Mouse (Mus musculus) intestine, embryonic 15.5 days (tissue): Measurements from ENCODE around the gene 2310033P09Rik. TPM values are rescaled to one million over a fixed set of nuclear protein-coding genes. Genes with fewer than 3 reads are reported as not detected.

ENCODE experiments used
- ATAC-seq: fragments of 200-750 bp; cut with Nextera tagmentation; 2 replicates; pipeline ENCODE4 v1.8.0; 2017; ENCODE audit warnings: moderate TSS enrichment, moderate library complexity
- H3K27ac ChIP-seq: fragments of 300-500 bp; sonication (generic); 2 replicates; pipeline ENCODE4 v1.5.1; 2015; ENCODE audit warnings: mild to moderate bottlenecking, inconsistent platforms
- H3K27me3 ChIP-seq: fragments of 300-500 bp; sonication (generic); replicated peaks from 2 replicates; pipeline ENCODE4 v1.6.1; 2015; ENCODE audit warnings: inconsistent platforms
- H3K36me3 ChIP-seq: fragments of 300-500 bp; sonication (generic); 2 replicates; pipeline ENCODE4 v1.6.1; 2015; ENCODE audit warnings: inconsistent platforms
- H3K4me1 ChIP-seq: fragments of 300-500 bp; sonication (generic); replicated peaks from 2 replicates; pipeline ENCODE4 v1.6.1; 2015; ENCODE audit warnings: inconsistent platforms
- H3K4me2 ChIP-seq: fragments of 300-500 bp; sonication (generic); replicated peaks from 2 replicates; pipeline ENCODE4 v1.6.1; 2015; ENCODE audit warnings: mild to moderate bottlenecking, inconsistent platforms
- H3K4me3 ChIP-seq: fragments of 300-500 bp; sonication (generic); replicated peaks from 2 replicates; pipeline ENCODE4 v1.5.1; 2015; ENCODE audit warnings: inconsistent platforms
- H3K9ac ChIP-seq: fragments of 300-500 bp; sonication (generic); 2 replicates; pipeline ENCODE4 v1.6.1; 2015; ENCODE audit warnings: inconsistent platforms
- H3K9me3 ChIP-seq: fragments of 300-500 bp; sonication (generic); 2 replicates; pipeline ENCODE4 v1.6.1; 2016; ENCODE audit warnings: inconsistent platforms
- WGBS: fragments of 180-500 bp; shearing (Covaris S2); methylation state at CpG from one replicate; pipeline ENCODE4 v1.1.7; 2015; 5-methylcytosine and 5-hydroxymethylcytosine counted together
- polyA plus RNA-seq: library from polyadenylated mRNA; unstranded; fragments of >200 nt; fragmentation: Nextera tagmentation; extraction: Ambion mirVana; gene quantifications from 2 replicates; pipeline ENCODE4 v1.2.1, GENCODE M21; 2015

Gene 2310033P09Rik
- 29.1 and 30.2 TPM in 2 replicates for polyA plus RNA-seq

DNA sequence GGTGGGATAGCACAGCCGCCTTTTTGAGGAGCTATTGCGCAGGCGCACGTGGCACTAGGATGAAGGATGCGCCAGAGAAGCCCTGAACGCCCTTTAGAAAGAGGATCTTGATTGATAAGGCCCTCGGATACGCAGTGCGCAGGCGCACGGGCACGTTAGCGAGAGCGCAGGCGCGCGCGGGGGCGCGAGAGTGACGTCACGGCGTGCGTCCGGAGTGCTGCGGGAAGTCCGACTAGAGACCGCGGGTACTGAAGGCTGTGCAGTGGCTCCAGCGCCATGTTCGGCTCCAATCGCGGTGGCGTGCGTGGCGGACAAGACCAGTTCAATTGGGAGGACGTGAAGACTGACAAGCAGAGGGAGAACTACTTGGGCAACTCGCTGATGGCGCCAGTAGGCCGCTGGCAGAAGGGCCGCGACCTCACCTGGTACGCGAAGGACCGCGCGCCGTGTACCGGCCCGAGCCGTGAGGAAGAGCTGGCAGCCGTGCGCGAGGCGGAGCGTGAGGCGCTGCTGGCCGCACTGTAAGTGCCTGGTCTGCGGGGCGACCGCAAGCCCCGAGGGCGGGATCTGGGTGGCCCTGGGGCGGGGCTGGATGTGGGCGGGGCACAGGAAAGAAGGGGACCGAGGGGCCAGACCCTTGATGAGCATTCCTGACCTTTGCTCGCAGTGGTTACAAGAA lies at the start of gene 2310033P09Rik:
Gene 2310033P09Rik (plus strand): TSS at position 169 of the 679 bp plus-strand sequence.
- Histone ChIP-seq H3K36me3 (peaks cover 37% of the 10 kb centered on the region), H3K4me2 (peak within 1 kb of the TSS; percentile 80), H3K4me3 (peak within 1 kb of the TSS; percentile 93), H3K9me3 (no peaks in the 10 kb centered on the region), H3K27me3 (no peaks in the 10 kb centered on the region), H3K4me1 (peaks cover 32% of the 10 kb centered on the region), H3K9ac (peak within 1 kb of the TSS; percentile 93), H3K27ac (peak within 1 kb of the TSS; percentile 96)
- under 1% methylated on average over 67 of the region's 67 CpGs for WGBS
- peak; percentile 89 for ATAC-seq

DNA sequence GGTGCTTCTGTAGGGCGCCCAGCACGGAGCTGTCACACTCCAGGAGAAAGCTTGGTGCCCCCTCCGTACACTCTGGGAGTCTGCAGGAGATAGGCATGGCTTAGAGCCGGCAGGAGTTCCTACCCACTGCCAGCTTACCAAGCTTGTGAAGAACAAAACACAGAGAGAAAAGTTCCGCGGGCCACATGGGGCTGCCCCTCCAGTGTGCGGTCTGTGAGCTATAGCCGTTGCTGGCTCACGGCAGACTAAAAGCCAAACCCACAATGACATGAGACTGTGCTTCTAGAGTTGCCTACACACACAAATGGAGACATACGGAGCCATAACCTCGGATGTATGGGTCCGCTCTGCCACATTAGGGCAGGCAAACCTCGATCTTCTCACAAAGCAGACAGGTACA lies 49.0 kb upstream of the 2310033P09Rik start:
- no peak overlapping the region for H3K4me2 ChIP-seq
- 91% methylated on average over 13 of the region's 13 CpGs for WGBS
- H3K27ac ChIP-seq, result no peak overlapping the region
- H3K4me3 ChIP-seq, result no peak overlapping the region
- no peaks in the 10 kb centered on the region for H3K27me3 ChIP-seq
- no peaks in the 10 kb centered on the region; the same call in 1 of the 2 replicates for H3K36me3 ChIP-seq
- peaks cover 8% of the 10 kb centered on the region; the same call in 1 of the 2 replicates for H3K4me1 ChIP-seq
- ATAC-seq, result no peak
- H3K9ac ChIP-seq, result no peak overlapping the region
- H3K9me3 ChIP-seq, result no peaks in the 10 kb centered on the region

- no peaks in the 10 kb centered on the region; the same call in 1 of the 2 replicates for H3K36me3 ChIP-seq
- no peaks in the 10 kb centered on the region for H3K9me3 ChIP-seq
- WGBS, result 89% methylated on average over 4 of the region's 4 CpGs
- H3K27me3 ChIP-seq, result no peaks in the 10 kb centered on the region
- no peak overlapping the region for H3K4me2 ChIP-seq
- peaks cover 12% of the 10 kb centered on the region; the same call in 1 of the 2 replicates for H3K4me1 ChIP-seq
- H3K27ac ChIP-seq, result no peak overlapping the region
- no peak overlapping the region for H3K9ac ChIP-seq
- no peak for ATAC-seq
- H3K4me3 ChIP-seq, result no peak overlapping the region
These were observed 48.6 kb upstream of the 2310033P09Rik start for GRCm38 (mm10) chr11:59159558-59159957.

DNA sequence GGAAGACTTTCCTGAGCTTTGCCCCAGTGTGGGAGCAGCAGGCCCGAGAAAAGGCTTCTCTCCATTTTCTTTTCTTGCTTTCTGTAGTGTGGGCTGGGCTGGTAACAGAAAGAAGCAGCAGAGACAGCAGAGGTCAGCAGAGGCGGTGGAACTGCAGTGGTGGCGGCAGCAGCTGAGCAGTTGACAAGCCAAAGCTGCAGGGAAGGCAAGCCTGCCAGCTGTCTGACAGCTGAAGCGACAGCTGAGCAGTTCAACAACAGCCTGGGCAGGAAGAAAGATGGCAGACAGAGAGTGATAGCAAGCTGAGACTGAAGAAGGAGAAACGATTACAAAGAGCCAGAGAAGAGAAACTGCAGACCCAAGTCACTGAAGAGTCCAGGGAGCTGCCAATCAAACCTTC lies 46.7 kb upstream of the 2310033P09Rik start:
- no peak for ATAC-seq
- Histone ChIP-seq H3K27me3 (no peaks in the 10 kb centered on the region), H3K4me2 (no peak overlapping the region), H3K36me3 (no peaks in the 10 kb centered on the region; the same call in 1 of the 2 replicates), H3K4me3 (no peak overlapping the region), H3K9me3 (no peaks in the 10 kb centered on the region), H3K9ac (no peak overlapping the region), H3K27ac (no peak overlapping the region), H3K4me1 (peaks cover 12% of the 10 kb centered on the region; the same call in 1 of the 2 replicates)
- WGBS, result 67% methylated on average over 5 of the region's 5 CpGs

DNA sequence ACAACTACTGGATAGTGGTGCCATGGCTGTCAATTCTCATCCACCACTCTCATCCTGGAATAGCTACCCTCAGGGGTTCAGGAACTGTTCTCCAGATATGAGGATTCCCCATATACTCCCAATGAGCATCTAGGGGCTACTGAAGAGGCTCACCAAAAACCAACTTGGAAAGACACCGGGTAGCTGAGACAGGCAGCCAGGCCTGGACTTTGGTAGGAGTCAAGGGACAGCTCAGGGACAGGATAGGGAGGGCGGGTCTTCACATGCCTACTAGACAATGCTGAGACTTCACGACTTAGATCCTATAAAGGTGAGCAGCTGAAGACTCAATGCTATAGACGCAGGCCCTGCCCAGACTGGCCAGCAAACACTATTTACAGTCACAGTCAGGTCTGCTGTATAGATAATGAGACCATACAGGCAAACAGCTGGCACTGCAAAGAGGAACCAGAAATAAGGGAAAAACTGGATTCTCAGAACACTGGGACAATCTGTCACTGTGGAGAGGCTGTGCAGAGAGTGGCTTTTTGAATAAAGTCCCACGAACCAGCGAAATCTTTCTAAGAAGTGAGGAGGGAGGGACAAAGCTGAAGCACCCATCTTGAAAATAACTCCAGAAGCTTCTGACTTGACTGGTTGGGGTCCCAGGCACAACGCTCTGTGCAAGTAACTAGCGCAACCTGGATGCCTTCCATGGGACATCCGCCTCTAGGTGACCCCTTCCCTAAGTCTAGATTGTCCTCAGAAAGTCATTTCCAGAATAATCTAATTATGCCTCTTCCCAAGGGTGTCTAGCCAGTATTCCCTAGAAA lies 45.5 kb upstream of the 2310033P09Rik start:
- 53% methylated on average over 9 of the region's 9 CpGs for WGBS
- peak overlapping the region; percentile 14 for H3K9ac ChIP-seq
- peak overlapping the region; percentile 73 for H3K4me3 ChIP-seq
- H3K9me3 ChIP-seq, result no peaks in the 10 kb centered on the region
- peak overlapping the region; percentile 70 for H3K4me2 ChIP-seq
- H3K4me1 ChIP-seq, result peaks cover 12% of the 10 kb centered on the region; the same call in 1 of the 2 replicates
- H3K27me3 ChIP-seq, result no peaks in the 10 kb centered on the region
- H3K36me3 ChIP-seq, result no peaks in the 10 kb centered on the region
- ATAC-seq, result no peak; the same call in 1 of the 2 replicates
- peak overlapping the region; percentile 66 for H3K27ac ChIP-seq

DNA sequence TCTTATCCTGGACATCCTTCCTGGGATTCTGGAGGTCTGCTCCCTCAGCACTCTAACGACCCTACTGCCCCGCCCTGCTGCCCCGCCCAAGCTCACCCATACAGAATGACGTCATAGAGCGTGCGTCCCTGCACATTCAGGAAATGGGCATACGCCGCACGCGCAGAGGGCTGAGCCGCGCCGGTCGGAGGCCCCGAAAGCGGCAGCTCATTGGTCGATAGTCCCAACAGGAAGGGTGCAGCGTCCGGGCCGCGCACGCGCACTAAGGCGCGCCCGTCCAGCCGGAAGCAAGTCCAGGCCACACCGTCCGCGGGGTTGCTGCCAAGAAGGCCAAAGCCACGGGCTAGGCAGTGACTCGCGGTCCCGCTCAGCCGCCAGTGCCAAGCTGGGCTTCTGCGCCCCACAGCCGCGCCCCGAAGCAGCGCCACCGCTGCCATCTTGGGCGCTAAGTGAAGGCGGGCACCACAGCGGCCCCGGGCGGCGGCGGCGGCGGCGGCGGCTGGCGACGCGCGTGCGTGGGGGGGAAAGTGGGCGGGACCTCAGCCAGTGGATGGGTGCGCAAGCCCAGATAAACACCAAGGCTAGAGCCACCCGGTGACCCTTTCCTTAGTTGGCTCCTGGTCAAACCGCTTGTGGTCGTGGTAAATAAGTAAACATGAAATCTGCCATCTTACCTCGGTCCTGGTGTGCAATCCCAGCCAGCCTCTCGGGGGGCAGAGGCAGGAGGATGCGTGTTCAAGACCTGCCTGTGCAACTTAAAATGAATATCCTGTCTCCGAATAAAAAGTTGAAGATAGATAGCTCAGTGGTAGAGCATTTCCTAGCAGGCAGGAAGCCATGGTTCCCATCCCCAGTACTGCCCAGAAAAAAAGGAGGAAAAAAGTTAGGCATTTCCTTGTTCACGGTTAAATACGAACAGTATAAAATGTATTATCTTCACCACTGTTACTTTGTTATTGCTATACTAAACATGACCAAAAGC lies 44.6 kb upstream of the 2310033P09Rik start, which contains the start of gene Iba57:
Gene Iba57 (minus strand): TSS at position 485 of the 982 bp plus-strand sequence.
- H3K4me3 ChIP-seq, result peak within 1 kb of the TSS; percentile 73
- H3K9me3 ChIP-seq, result no peaks in the 10 kb centered on the region
- WGBS, result 2% methylated on average over 68 of the region's 68 CpGs
- ATAC-seq, result peak; percentile 99
- no peaks in the 10 kb centered on the region for H3K27me3 ChIP-seq
- peak within 1 kb of the TSS; percentile 70 for H3K4me2 ChIP-seq
- H3K36me3 ChIP-seq, result no peaks in the 10 kb centered on the region
- peaks cover 12% of the 10 kb centered on the region; the same call in 1 of the 2 replicates for H3K4me1 ChIP-seq
- H3K27ac ChIP-seq, result peak within 1 kb of the TSS; percentile 99
- H3K9ac ChIP-seq, result peak within 1 kb of the TSS; percentile 97

GRCm38 (mm10) chr11:59164384-59164783 lies 43.7 kb upstream of the 2310033P09Rik start:
- no peaks in the 10 kb centered on the region for H3K36me3 ChIP-seq
- no peak overlapping the region for H3K27ac ChIP-seq
- no peak overlapping the region for H3K9ac ChIP-seq
- WGBS, result 77% methylated on average over 9 of the region's 9 CpGs
- peaks cover 12% of the 10 kb centered on the region; the same call in 1 of the 2 replicates for H3K4me1 ChIP-seq
- no peaks in the 10 kb centered on the region for H3K9me3 ChIP-seq
- no peaks in the 10 kb centered on the region for H3K27me3 ChIP-seq
- H3K4me2 ChIP-seq, result peak overlapping the region; percentile 70
- no peak for ATAC-seq
- no peak overlapping the region for H3K4me3 ChIP-seq

DNA sequence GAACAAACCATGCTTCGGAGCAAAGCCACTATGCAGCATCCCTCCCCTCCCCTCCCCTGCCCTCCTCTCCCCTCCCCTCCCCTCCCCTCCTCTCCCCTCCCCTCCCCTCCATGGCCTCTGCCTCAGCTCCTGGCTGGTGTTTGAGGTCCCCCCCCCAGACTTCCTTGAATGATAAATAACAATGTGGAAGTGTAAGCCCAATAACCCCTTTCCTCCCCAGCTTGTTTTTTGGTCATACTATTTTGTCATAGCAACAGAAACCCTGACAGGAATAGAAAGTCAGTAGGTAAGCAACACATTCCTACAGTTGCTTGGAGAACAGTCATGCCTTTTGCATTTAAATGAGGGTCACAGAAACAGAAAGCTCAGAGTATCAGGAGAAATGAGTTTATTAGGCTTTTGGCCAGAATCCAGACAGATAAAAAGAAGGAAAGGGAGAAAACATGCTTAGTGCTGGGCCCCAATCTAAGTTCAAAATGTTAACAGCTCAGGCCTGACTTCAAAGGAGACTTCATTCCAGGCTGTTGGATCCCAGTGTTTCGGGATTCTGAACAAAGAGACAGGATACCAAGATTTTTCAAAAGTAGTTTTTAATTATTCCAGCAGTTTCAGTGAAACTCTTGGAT lies 42.4 kb upstream of the 2310033P09Rik start:
- Histone ChIP-seq H3K4me3 (no peak overlapping the region), H3K27me3 (no peaks in the 10 kb centered on the region), H3K36me3 (no peaks in the 10 kb centered on the region), H3K9ac (no peak overlapping the region), H3K4me2 (no peak overlapping the region), H3K9me3 (no peaks in the 10 kb centered on the region), H3K4me1 (peaks cover 12% of the 10 kb centered on the region; the same call in 1 of the 2 replicates), H3K27ac (no peak overlapping the region)
- WGBS, result 66% methylated on average over 2 of the region's 2 CpGs
- no peak for ATAC-seq

DNA sequence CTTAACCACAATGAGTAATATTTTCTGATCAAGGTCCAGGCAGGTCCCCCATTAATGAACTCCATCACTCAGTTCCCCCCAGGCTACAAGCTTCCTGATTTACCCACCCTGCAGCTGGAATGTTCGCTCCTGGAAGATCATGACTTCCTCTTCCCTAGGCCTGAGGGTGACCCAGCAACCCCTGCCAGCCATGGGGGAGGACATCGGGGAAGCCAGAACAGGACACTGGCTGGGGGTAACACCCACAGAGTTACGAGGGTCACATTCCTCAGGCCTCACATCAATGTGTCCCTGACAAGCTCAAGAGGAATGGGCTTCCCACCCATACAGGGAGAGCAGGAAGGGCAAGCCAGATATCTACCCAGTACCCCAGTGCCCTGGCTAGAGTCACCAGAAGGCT lies 38.3 kb upstream of the 2310033P09Rik start:
- no peaks in the 10 kb centered on the region for H3K36me3 ChIP-seq
- no peak for ATAC-seq
- no peak overlapping the region for H3K4me3 ChIP-seq
- no peak overlapping the region for H3K4me2 ChIP-seq
- no peak overlapping the region for H3K9ac ChIP-seq
- H3K9me3 ChIP-seq, result no peaks in the 10 kb centered on the region
- H3K4me1 ChIP-seq, result no peaks in the 10 kb centered on the region
- 53% methylated on average over 3 of the region's 3 CpGs for WGBS
- H3K27me3 ChIP-seq, result peaks cover 6% of the 10 kb centered on the region
- no peak overlapping the region for H3K27ac ChIP-seq

DNA sequence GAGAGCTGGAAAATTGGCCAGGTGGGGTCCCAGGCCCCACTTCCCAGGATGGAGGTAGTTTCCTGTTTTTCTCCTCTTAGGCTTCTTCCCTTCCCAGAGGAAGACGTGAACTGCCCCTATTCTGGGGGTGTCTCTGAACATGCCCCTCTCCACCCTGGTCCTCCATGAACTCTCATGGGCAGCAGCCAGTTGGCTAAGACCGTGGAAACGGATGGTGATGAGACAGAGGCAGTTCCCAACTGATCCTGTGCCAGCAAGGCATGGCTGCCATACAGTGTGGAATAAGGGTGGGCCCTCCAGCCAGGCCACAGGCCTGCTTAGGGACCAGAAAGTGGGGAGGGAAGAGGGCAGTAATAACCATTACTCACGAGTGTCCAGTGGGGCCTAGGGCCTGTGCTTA lies 37.6 kb upstream of the 2310033P09Rik start:
- peaks cover 14% of the 10 kb centered on the region for H3K27me3 ChIP-seq
- no peak overlapping the region for H3K4me3 ChIP-seq
- no peak overlapping the region for H3K4me2 ChIP-seq
- H3K4me1 ChIP-seq, result no peaks in the 10 kb centered on the region
- H3K27ac ChIP-seq, result no peak overlapping the region
- no peak overlapping the region for H3K9ac ChIP-seq
- no peaks in the 10 kb centered on the region for H3K36me3 ChIP-seq
- ATAC-seq, result no peak
- WGBS, result 66% methylated on average over 4 of the region's 4 CpGs
- no peaks in the 10 kb centered on the region for H3K9me3 ChIP-seq

GRCm38 (mm10) chr11:59174189-59174838 lies 33.8 kb upstream of the 2310033P09Rik start:
- no peak overlapping the region for H3K27ac ChIP-seq
- no peak for ATAC-seq
- peaks cover 6% of the 10 kb centered on the region; the same call in 1 of the 2 replicates for H3K4me1 ChIP-seq
- no peak overlapping the region for H3K4me2 ChIP-seq
- peaks cover 52% of the 10 kb centered on the region for H3K27me3 ChIP-seq
- H3K36me3 ChIP-seq, result no peaks in the 10 kb centered on the region
- H3K4me3 ChIP-seq, result no peak overlapping the region
- H3K9ac ChIP-seq, result no peak overlapping the region
- WGBS, result 56% methylated on average over 6 of the region's 6 CpGs
- H3K9me3 ChIP-seq, result no peaks in the 10 kb centered on the region
